ENCODE assay signal across 23 mouse cellular contexts in genomic region chr7:73814454-73814853, GRCm38 (mm10).
DNase-seq lines count a peak whose midpoint lies in the region; ATAC-seq lines count a peak whose summit lies in the region.
"Had no signal": no experiment of that assay in that cellular context is flagged by ENCODE, and none has a peak within 500 bp of the region (broad histone marks: within the 10 kb centered on the region; RNA-seq: fewer than 3 reads in every experiment).

No protein-coding gene starts in this region.

- no peak overlapping the region for H3K4me3 ChIP-seq in heart, embryonic 10.5 days
- H3K4me3 ChIP-seq in intestine, embryonic 15.5 days (replicated peaks) = no peak overlapping the region
- H3K4me3 ChIP-seq in stomach, embryonic 15.5 days (replicated peaks) = no peak overlapping the region
- H3K4me3 ChIP-seq: embryonic facial prominence, embryonic 10.5 days; embryonic facial prominence, embryonic 13.5 days; erythroblast, embryonic 14.5 days; forebrain, embryonic 12.5 days; forebrain, embryonic 15.5 days; heart, adult 2 months; hindbrain, embryonic 12.5 days; hindbrain, embryonic 15.5 days had no signal

- no peaks in the 10 kb centered on the region for H3K36me3 ChIP-seq in heart, embryonic 10.5 days
- H3K36me3 ChIP-seq in intestine, embryonic 15.5 days = no peaks in the 10 kb centered on the region
- H3K36me3 ChIP-seq in stomach, embryonic 15.5 days = no peaks in the 10 kb centered on the region
- H3K36me3 ChIP-seq: embryonic facial prominence, embryonic 10.5 days; embryonic facial prominence, embryonic 13.5 days; forebrain, embryonic 12.5 days; forebrain, embryonic 15.5 days; hindbrain, embryonic 12.5 days; hindbrain, embryonic 15.5 days had no signal

- no peak overlapping the region for H3K4me2 ChIP-seq in intestine, embryonic 15.5 days (replicated peaks)
- H3K4me2 ChIP-seq in stomach, embryonic 15.5 days = no peak overlapping the region
- H3K4me2 ChIP-seq: embryonic facial prominence, embryonic 13.5 days; forebrain, embryonic 12.5 days; forebrain, embryonic 15.5 days; heart, embryonic 11.5 days; hindbrain, embryonic 12.5 days; hindbrain, embryonic 15.5 days had no signal

- H3K27ac ChIP-seq in heart, embryonic 10.5 days = no peak overlapping the region
- no peak overlapping the region for H3K27ac ChIP-seq in intestine, embryonic 15.5 days
- H3K27ac ChIP-seq in stomach, embryonic 15.5 days = no peak overlapping the region
- H3K27ac ChIP-seq: embryonic facial prominence, embryonic 10.5 days; embryonic facial prominence, embryonic 13.5 days; forebrain, embryonic 12.5 days; forebrain, embryonic 15.5 days; heart, adult 2 months; hindbrain, embryonic 12.5 days; hindbrain, embryonic 15.5 days had no signal

- DNase-seq in heart, adult 11 months = peak; percentile 69
- no peak for DNase-seq in heart, embryonic 10.5 days (ENCODE audit: low spot score)
- no peak for DNase-seq in adrenal gland, postnatal 10 days
- no peak for DNase-seq in thymus, postnatal 25 days
- DNase-seq: adrenal gland, postnatal 14 days; cerebellum, adult 11 months; cerebellum, adult 2 months; cerebellum, postnatal 10 days; cerebellum, postnatal 36 days; embryo, embryonic 11 days; gastrocnemius, postnatal 25 days; heart, adult 2 months had no signal

- no peaks in the 10 kb centered on the region for H3K9me3 ChIP-seq in heart, embryonic 10.5 days
- H3K9me3 ChIP-seq in intestine, embryonic 15.5 days = no peaks in the 10 kb centered on the region
- H3K9me3 ChIP-seq in stomach, embryonic 15.5 days = no peaks in the 10 kb centered on the region
- H3K9me3 ChIP-seq: embryonic facial prominence, embryonic 10.5 days; embryonic facial prominence, embryonic 13.5 days; forebrain, embryonic 12.5 days; forebrain, embryonic 15.5 days; hindbrain, embryonic 12.5 days; hindbrain, embryonic 15.5 days had no signal

- H3K9ac ChIP-seq in intestine, embryonic 15.5 days = no peak overlapping the region
- H3K9ac ChIP-seq in stomach, embryonic 15.5 days = no peak overlapping the region
- H3K9ac ChIP-seq: embryonic facial prominence, embryonic 13.5 days; forebrain, embryonic 12.5 days; forebrain, embryonic 15.5 days; hindbrain, embryonic 12.5 days; hindbrain, embryonic 15.5 days had no signal

- WGBS in heart, embryonic 10.5 days = 82% methylated on average over 7 of the region's 7 CpGs
- 85% methylated on average over 7 of the region's 7 CpGs for WGBS in intestine, embryonic 15.5 days
- WGBS in stomach, embryonic 15.5 days = 87% methylated on average over 7 of the region's 7 CpGs

- no peaks in the 10 kb centered on the region for H3K4me1 ChIP-seq in heart, embryonic 10.5 days
- peaks cover 6% of the 10 kb centered on the region; the same call in 1 of the 2 replicates for H3K4me1 ChIP-seq in intestine, embryonic 15.5 days (replicated peaks)
- H3K4me1 ChIP-seq in stomach, embryonic 15.5 days = no peaks in the 10 kb centered on the region
- H3K4me1 ChIP-seq: embryonic facial prominence, embryonic 13.5 days; forebrain, embryonic 12.5 days; forebrain, embryonic 15.5 days; hindbrain, embryonic 12.5 days; hindbrain, embryonic 15.5 days had no signal

- peaks cover 6% of the 10 kb centered on the region; the same call in 1 of the 2 replicates for H3K27me3 ChIP-seq in heart, embryonic 10.5 days (ENCODE audit: insufficient read depth, poor library complexity, severe bottlenecking)
- H3K27me3 ChIP-seq in intestine, embryonic 15.5 days (replicated peaks) = no peaks in the 10 kb centered on the region
- no peaks in the 10 kb centered on the region for H3K27me3 ChIP-seq in stomach, embryonic 15.5 days (replicated peaks)
- H3K27me3 ChIP-seq: embryonic facial prominence, embryonic 13.5 days; forebrain, embryonic 12.5 days; forebrain, embryonic 15.5 days; hindbrain, embryonic 12.5 days; hindbrain, embryonic 15.5 days had no signal

- ATAC-seq in intestine, embryonic 15.5 days = peak; percentile 85
- 0 out of 2 replicates have a peak, but pooled peaks have one; percentile 25 for ATAC-seq in stomach, embryonic 15.5 days (ENCODE audit: insufficient read depth, low FRiP score, low read depth)
- ATAC-seq: forebrain, embryonic 15.5 days; Patski had no signal
